Mouse (Mus musculus) heart, adult 2 months (tissue): ENCODE measurements around the gene Akt1s1.

Experiments
- CTCF ChIP-seq: fragments of 200-600 bp; IDR thresholded peaks from 2 replicates; pipeline ENCODE4 v1.8.1; 2022; ENCODE audit warnings: antibody characterized with exemption, mild to moderate bottlenecking, moderate library complexity
- EP300 ChIP-seq: fragments of 200-500 bp; IDR thresholded peaks from 2 replicates; pipeline ENCODE4 v1.6.1; 2011; ENCODE audit warnings: low read depth, low read length, control low read depth; ENCODE audit not compliant: insufficient read depth
- POLR2A ChIP-seq: fragments of 200-500 bp; IDR thresholded peaks from 2 replicates; pipeline ENCODE4 v1.6.1; 2011; ENCODE audit warnings: mild to moderate bottlenecking, low read depth, low read length, control low read depth; ENCODE audit not compliant: insufficient read depth

DNA sequence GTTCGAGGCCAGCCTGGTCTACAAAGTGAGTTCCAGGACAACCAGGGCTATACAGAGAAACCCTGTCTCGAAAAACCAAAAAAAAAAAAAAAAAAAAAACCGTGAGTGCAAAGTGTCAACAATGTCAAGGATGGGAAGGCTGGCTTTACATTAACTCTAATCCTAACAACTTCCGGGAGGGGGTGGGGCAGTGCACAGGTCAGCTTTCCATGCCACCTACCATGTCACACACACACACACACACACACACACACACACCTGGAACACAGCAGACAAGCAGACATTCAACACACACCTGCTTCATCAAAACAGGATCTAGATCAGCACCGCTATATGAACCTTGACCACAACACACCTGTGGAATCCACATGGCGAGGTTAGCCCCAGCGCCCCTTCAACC lies 41.4 kb downstream of the Akt1s1 start:
- no peak for TF ChIP-seq CTCF
- no peak for TF ChIP-seq POLR2A
- no peak for TF ChIP-seq EP300
